Mouse (Mus musculus): ENCODE measurements around the gene Fkbp9.

DNA sequence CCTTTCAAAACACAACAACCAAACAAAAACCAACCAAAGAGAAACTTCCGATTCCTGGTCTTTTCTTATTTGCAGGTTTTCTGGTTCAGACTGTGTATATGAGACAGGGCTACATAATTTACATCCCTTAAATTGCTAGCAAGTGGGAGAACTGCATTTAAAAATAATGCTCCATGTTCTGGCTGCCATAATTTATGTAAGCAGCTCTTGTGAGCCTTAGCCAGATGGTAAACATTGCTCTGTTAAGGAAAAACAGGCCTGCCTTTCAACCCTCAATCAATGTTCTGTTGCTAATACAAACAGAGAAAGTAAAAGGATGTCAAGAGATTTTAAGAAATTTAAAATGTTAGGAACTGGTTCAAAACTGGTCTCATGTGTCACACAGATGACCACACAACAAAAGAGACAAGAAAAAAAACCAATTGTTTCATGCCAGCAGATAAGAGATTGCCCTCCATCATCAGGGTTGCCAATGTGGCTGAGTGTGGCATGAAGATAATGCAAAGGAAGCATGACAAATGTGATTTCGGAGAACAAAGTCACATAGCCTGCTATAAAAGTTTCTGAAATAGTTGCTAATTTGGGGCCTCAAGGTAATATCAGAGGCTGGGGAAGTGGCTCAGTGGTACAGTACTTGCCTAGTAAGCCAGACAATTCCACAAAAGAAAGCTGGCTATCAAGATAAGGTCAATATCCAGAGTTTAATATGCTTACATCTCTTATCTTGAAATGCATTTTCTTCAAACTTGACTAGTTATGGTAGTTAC lies 81.4 kb downstream of the Fkbp9 start:
- TF ChIP-seq CTCF (conservative IDR thresholded peaks at IDR 0.05; ENCODE audit: low read length), result no peak
- no peak for TF ChIP-seq NANOG (IDR thresholded peaks at IDR 0.05; ENCODE audit: borderline replicate concordance, low read length)
- no peak for TF ChIP-seq POU5F1 (IDR thresholded peaks at IDR 0.05; ENCODE audit: borderline replicate concordance, low read length)

Measured in E14TG2a.4 (cell line).